Mouse (Mus musculus): ENCODE results near the gene Pacsin2.

GRCm38 (mm10) chr15:83445383-83445782 is 19.0 kb downstream of the Pacsin2 start:
- TF ChIP-seq CTCF (IDR thresholded peaks at IDR 0.05; ENCODE audit: borderline replicate concordance, insufficient read depth, low read length), result no peak
- no peak for TF ChIP-seq POLR2A (IDR thresholded peaks at IDR 0.05; ENCODE audit: low read depth, low read length)

All from embryonic fibroblast, embryonic 13.5 days (primary cell).